Mouse (Mus musculus): ENCODE measurements at regions not wholly inside any gene's neighbourhood (a gene's known extent, or its start where the extent isn't known, plus 50 kb on each side); places are given as distances from the start of the nearest gene placed in this dataset.

DNA sequence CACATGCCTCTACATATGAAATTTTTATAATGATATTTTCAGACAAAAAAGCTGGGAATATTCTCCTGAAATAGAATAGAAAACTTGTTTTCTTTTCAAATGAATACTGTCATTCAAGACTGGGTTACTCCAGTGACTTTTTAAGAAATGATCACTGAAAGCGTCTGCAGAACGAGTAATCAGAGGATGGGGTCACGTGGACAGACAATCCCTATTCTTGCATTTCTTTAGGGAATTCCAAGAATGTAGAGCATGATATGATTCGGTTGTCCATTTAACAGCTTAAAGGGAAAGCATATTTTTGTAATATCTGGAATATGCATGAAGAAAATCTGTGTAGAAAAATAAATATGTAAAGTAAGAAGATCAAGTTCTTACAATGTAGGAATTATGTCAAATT, 65.6 kb downstream of the 4933402N22Rik start:
- intact Hi-C loops (cut with DNase I): no loop called here

DNA sequence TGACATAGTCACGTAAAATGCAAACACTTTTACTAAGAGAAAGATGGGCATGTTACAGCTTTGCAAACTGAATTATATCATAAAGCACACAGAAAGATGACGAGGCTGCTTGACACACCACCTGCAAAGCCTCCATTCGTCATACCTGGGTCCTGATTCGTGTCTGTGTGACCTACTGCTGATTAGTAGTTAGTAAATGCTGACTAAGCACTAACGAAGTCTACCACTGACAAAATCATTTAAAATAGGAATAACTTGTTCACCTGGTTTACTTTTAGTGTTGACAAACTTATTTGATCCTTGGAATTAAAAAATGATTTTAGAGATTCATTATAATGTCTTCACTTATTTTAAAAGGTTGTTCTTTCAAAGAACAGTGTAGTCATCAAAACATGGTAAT, 71.3 kb downstream of the 4933402N22Rik start:
- intact Hi-C loops (cut with DNase I): no loop called here

DNA sequence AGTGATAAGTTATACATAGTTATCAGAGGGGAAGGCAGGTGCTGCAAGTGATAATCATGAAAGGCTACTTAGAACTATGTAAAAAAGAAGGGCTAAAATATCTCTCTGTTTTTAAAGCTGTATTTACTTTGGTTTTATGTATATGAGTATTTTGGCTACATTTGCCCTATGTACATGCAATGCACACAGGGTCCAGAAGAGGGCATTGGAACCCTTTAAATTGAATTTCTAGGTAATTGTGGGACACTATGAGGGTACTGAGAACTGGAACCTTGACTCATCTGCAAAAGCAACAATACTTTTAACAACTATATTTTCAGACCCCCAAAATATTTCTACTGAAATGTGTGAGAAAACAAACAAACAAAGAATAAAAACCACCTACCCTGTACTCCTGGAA, 82.9 kb downstream of the 4933402N22Rik start:
- intact Hi-C loops (cut with DNase I): no loop called here

DNA sequence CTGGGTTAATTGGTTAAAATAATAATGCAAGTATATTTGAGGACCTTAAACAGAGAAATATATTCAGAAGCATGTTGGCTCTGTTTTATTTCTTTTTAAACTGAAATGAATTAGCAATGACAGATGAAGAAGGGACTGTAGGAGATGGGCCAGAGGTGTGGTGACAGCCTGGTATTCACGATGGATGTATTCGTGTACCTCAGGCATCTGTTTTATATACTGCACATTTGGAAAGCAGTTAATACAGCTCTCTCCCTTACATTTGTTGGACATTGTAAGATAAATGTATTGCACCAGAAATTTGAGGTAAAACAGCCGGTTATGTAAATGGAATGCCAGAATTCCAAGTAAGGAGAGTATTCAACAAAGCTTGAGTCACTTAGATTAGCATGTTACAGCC, 88.6 kb downstream of the 4933402N22Rik start:
- intact Hi-C loops (cut with DNase I): no loop called here

DNA sequence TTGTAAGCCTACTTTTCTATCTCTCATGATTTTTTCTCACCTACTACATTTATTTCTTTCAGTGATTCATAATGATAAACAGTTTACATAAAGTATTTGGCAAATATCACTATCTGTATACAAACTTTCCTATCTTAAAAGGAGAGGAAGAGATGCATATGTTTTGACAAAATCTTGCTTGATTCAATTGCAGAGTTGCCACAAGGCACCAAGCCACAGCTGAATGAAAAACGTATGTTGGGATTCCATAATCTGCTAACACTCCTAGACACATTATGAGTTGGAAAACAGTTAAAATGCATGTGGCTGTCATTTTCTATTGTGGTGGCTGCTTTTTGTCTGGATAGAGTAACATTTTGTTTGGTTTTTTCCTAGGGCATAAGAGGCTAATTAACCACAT, 98.5 kb downstream of the 4933402N22Rik start:
- intact Hi-C loops (cut with DNase I): no loop called here

DNA sequence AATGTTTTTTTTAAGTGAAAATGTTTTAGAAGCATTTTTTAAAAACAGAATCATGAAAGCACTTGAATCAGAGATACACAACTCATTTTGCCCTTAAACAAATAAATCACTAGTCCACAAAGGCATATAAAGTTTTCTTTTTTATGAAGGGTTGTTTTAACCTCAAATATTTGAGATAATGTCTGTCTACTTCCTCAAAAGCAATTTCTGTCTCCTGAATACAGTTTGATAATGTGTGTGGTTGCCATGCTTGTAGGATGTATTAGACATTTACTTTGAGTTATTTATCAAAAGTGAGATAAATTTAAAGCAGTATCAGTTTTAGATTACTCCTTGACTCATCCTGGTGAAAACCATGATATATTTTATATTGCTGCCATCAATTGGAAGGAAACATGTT, 102.6 kb downstream of the 4933402N22Rik start:
- intact Hi-C loops (cut with DNase I): no loop called here

DNA sequence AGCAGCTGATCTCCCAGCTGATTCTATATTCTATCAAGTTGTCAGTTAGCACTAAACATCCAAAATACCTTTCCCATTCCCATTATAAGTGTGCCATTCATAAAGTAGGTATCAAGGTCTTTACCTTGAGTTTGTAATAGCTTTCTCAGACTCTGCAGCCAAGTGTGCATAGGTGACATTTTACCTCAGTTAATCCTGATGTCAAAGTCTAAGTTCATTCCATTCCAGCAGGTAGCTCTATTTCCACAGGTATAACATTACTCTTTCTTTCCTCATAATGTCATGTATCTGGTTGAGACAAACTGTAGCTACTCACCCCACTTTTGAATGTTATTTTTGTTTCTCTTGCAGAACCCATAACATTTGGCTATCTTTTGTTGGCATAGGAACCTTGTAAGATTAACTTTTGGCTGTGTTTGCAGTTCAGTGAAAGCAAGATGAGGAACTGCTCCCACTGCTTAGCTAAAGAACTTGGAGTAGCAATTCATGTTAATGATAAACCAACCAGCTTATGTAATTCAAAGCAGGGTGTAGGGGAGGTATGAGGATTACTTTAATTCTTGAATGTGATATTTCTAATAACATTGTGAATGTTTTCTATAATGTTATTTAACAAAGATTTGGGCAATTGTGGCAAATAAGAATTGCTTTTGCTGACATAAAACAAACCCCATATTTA, 107.0 kb downstream of the 4933402N22Rik start:
- intact Hi-C loops (cut with DNase I): loop anchor here (5.0 kb wide), 1 partner anchor 517 kb away; no protein-coding TSS in a partner anchor

DNA sequence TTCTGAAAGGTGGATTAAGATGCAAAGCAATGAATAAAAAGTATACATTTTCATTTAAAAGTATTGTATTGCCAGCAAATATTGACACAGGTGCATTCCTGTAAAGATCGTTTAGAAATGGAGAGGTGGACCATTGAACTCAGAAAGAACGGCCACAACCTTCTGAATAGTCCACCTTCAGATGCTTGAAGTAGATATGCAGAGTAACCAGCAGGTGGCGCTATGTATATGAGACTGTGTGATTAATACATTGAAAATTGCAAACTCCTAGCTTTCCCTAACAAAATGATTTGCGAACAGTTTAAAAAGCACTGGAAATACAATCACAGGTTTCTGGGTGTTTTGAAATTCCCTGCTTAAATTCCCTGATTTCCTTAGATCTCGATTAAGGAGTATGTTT, 112.2 kb downstream of the 4933402N22Rik start:
- intact Hi-C loops (cut with DNase I): loop anchor here (10.0 kb wide), 1 partner anchor 355 kb away; the partner anchor contains the start of gene Sema3d

DNA sequence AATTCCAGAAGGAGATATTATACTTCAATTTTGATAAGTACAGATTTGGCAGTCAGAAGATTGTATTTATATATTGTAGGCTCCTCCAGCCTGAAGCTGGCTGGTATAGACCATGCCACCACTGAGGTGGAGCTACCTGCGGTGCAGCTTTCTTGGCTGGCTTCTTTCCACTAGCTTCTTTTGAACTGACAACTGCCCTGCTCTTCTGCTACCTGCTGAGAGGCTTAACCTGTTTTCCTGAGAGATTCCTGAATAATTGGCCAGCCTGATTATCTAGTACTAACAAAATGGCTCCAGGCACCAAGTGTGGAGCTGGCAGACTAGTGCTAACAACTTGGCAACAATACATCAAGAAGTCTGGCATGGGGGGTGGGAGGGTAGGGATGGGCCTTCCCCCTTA, 132.0 kb downstream of the 4933402N22Rik start:
- intact Hi-C loops (cut with DNase I): no loop called here

DNA sequence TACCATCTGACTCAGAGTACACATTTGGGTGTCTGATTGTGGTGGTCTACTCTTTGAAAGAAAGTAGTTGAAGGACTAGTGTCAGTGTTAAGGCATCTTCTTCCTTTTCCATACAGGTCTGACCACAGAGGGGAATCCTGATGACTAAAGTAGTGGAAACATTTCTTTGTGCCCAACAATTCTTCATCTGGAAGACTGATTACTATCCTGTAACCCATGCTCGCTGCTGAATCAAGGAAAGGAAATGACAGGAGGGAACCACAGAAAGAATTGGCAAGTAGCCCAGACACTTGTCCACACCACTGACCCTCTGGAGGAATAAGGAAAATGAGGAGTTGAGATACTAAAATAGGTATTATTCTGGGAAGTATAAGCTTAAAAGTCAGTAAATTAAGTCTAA, 162.3 kb downstream of the 4933402N22Rik start:
- intact Hi-C loops (cut with DNase I): no loop called here

DNA sequence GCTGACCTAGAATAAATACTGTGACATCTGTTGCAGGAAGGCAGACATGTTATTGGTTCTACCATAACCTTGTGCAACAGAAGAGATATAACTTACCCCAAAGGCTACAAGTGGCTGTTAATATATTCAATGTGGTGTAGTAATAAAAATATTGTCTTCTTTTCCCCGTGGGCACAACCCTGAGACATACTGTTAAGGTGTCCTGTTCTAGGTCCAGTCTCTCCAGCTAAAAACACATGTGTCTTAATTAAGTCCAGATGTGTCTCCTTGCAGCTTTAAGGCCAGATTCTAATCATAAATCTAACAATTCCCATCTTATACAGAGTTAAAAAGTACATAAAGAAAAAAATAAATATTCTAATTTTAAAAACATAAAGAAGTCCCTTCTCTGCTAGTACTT, 175.8 kb downstream of the 4933402N22Rik start:
- intact Hi-C loops (cut with DNase I): no loop called here

DNA sequence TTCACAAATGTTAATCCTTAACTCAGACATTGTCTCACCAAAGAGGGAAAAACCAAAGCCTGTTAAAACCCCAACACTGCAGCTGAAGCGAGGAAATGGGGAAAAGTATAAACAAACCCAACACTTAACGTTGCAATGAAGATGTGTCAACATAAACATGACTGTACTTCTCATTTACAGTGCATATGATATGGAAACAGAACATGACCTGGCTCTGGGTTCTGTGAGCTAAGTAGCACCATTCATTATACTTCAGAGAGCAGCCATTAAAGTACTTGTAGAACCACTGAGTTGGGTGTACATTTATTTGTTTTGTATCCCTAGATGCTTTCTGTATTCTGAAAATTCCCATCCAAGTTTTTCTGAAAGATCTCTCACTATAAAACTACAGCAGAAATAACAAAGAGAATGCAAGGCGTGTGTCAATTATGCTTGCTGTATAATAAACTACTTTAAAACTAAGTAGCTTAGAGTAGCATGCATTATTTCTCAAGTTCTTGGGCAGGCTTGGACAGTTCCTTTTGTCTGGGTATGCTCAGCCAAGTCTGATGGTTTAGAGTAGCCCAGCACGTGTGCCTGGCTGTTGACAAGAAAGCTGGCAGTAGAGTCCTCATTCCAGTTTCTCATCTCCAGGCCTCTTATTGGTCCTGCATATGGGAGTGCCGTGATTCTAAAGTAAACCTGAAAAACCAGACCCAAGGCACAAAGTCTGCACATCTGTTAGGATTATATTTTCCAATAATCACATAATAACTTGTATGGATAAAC, 198.9 kb downstream of the 4933402N22Rik start:
- intact Hi-C loops (cut with DNase I): no loop called here

DNA sequence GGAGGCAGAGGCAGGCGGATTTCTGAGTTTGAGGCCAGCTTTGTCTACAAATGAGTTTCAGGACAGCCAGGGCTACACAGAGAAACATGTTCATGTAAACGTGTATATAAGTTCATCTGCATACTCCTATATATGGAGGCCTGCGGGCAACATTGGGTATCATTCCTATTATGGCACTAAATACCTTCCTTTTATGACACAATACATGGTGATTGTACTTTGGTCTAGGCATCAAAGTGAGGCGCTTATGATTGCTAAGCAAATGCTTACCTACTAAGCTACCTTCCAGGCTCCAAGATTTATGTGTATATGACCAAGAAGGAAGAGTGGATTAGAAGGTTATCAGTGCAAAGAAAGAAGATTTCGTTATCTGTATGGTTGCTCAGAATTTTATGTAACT, 207.1 kb downstream of the 4933402N22Rik start:
- intact Hi-C loops (cut with DNase I): no loop called here

DNA sequence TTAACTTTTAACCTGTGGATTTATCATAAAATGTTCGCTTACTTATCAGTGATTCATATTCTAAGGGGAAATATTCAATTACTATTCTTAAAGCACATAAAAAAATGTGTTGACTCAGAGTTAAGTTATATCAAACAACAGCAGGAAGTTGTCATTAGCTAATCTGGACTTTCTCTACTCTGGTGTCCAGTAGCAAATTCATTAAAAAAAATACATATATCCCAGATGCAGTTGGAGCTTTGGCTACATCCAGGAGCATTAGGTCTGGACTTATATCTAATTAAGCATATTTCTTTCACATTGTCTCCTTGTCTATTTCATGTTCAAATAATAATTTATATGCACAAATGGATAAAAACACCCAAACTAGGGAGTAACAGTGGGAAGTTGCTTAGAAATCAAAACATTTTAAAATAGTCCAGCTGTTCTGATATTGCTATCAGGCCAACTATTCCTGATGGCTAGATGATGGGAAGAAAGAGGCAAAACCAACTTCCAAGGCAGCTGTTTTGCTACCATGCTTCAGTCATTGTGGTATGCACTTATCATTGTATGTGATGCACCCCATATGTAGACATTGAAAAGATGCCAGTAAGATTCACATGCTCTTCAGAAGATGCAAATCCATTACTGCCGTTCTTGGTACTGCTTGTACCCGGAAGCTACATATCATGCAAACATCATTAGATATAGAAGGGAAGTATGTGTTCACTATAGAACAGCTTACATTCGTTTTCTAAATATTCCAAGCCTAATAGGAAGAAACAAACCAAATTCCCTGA, 209.8 kb downstream of the 4933402N22Rik start:
- intact Hi-C loops (cut with DNase I): no loop called here

DNA sequence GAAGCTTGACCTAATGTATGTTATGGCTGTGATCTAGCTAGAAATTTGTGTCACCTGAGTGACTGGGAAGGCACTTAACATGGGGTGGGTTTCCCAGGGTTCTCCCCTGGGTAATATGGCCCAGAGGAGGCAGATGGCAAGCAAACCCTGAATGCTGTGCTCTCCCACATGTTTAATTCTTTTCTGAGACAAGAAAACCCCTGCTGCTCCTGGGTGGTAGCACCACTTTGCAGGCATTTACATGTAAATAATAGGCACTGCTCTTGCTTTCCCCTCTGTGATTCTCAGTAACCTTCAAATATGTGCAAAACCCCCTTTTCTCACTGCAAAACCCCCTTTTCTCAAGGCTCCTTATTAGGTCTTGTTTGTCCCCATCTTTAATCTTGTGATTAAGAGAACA, 221.1 kb downstream of the 4933402N22Rik start:
- intact Hi-C loops (cut with DNase I): no loop called here

DNA sequence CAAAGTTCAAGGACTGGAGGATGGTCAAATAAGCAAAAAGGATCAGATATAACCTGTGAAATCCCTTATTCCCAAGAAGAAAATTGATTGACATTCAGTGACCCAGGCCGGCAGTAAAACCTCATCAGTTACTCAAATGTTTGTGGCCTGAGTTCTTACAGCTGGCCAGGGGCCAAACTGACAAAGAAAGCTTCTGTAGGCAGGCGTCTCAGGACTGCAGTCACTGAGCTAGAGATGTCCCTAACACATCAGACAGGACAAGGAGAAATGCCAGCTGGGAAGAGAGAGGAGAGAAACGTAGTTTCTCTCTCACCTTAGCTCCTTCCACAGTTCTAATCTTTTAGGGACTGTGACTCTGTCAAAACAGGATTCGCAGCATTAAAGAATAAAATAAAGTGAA, 229.9 kb upstream of the Sema3d start:
- intact Hi-C loops (cut with DNase I): no loop called here

DNA sequence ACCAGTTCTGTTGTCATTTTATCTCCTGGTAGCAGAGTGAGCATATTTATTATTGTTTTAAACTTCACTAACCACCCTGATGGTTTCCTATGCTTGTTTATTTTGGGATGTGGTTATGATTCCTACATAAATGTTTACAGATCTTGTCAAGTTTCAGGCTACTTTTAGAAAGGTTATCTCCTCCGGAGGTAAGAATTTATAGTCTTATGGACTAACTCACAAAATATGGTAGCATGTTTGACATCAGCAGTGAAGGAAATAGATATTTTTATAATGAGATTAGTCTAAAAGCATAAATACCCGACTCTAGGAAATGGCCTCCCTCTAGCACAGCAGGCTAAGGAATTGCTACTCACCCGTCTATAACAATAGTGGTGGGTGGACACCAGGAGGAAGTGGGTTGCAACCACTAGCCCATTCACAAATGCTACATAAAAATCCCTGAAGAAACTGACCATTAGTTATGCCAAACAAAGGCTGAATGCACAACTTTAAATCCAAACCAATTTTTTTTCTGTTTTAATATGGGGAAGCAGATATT, 228.6 kb upstream of the Sema3d start:
- intact Hi-C loops (cut with DNase I): no loop called here

DNA sequence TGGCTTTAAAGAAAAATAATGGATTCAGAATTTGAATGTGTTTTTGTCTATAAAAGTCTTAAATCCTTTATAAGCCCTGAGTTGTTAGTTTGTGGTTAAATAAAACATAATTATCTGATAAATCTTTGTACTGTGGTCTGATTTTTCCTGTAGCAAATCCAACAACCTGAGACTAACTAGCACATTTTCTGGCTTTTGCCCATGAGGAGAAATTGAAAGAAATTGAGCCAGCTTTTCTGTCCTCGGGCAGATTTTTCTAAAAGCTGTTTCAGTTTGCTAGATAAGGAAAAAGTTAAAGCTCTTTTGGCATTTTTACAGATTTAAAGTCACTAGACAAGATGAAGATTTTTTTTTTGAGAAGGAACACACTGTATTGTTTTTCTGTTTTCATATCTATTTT, 191.5 kb upstream of the Sema3d start:
- intact Hi-C loops (cut with DNase I): no loop called here

DNA sequence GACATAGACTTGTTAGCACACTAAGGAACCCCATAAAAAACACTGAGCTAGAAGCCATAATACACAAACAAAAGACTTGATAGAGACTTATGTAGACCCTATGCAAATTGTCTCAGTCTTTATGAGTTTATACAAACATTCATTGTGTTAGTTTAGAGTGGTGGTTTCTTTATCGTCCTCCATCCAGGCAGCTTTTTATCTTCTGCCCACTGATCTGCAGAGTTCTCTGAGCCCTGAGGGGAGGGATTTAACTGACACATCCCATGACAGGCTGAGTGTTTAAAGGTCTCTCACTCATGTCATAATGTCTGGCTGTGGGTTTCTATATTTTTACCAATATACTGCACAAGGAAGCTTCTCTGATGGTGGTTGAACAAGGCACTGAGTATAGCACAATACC, 175.7 kb upstream of the Sema3d start:
- intact Hi-C loops (cut with DNase I): no loop called here

DNA sequence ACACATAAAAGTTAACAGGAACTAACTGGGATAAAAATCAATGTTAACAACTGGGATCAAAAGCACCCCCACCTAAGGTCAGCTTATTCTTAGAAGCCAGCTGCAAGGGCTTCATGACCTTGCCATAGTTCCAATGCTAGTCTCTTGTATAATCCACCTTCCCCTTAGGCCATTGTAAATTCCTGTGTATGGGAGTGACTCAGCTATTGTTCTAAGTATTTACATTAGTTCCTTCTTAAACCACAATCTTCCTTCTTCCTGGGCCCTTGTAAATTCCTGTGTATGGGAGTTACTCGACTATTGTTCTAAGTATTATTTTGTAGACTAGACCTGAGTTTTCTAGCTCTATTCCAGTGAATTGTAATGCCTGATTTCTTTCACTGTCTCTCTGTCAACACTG, 173.6 kb upstream of the Sema3d start:
- intact Hi-C loops (cut with DNase I): no loop called here

DNA sequence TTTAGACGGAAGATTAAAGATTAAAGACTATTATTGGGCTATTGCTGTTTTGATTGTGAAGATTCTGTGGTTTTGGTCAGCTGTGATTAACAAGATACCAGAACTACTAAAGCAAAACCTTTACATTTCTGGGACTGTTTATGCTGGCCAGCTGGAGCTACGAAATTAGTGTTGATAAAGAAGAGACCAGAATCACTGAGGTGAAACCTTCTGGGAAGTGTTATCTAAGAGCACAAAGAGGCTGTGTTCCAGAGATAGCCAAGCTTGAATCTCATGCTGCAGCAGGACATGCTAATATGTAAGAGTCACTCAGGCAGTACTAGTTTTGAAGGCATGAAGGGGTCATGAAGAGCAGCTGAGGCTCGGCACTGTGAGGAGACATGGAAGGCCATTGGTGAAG, 169.7 kb upstream of the Sema3d start:
- intact Hi-C loops (cut with DNase I): no loop called here

Data from adrenal gland (tissue).